Mouse (Mus musculus) embryonic facial prominence, embryonic 14.5 days (tissue): Measurements from ENCODE around the gene Olfr1016. TPM values are rescaled to one million over a fixed set of nuclear protein-coding genes. Genes with fewer than 3 reads are reported as not detected.

Source experiments
- ATAC-seq: fragments of 200-750 bp; cut with Nextera tagmentation; 2 replicates; pipeline ENCODE4 v1.8.0; 2017; ENCODE audit warnings: low read depth, moderate number of reproducible peaks, moderate TSS enrichment
- DNase-seq: peaks from one replicate; pipeline ENCODE4 v3.0.0-alpha.2; 2015; ENCODE audit warnings: low spot score
- H3K27ac ChIP-seq: fragments of 300-500 bp; sonication (generic); replicated peaks from 2 replicates; pipeline ENCODE4 v1.5.1; 2014; ENCODE audit warnings: low read depth, mild to moderate bottlenecking, low read length, moderate library complexity
- H3K27me3 ChIP-seq: fragments of 300-500 bp; sonication (generic); replicated peaks from 2 replicates; pipeline ENCODE4 v1.6.1; 2014; ENCODE audit warnings: low read length; ENCODE audit not compliant: control insufficient read depth, insufficient read depth
- H3K36me3 ChIP-seq: fragments of 300-500 bp; sonication (generic); 2 replicates; pipeline ENCODE4 v1.6.1; 2014; ENCODE audit warnings: low read length, mixed read lengths; ENCODE audit not compliant: control insufficient read depth, insufficient read depth
- H3K4me1 ChIP-seq: fragments of 300-500 bp; sonication (generic); 2 replicates; pipeline ENCODE4 v1.6.1; 2014; ENCODE audit warnings: antibody characterized with exemption, low read length; ENCODE audit not compliant: control insufficient read depth, insufficient read depth
- H3K4me2 ChIP-seq: fragments of 300-500 bp; sonication (generic); 2 replicates; pipeline ENCODE4 v1.6.1; 2014; ENCODE audit warnings: low read depth, mild to moderate bottlenecking, low read length, moderate library complexity, mixed read lengths
- H3K4me3 ChIP-seq: fragments of 300-500 bp; sonication (generic); 2 replicates; pipeline ENCODE4 v1.5.1; 2014; ENCODE audit warnings: low read depth, mild to moderate bottlenecking, low read length
- H3K9ac ChIP-seq: fragments of 300-500 bp; sonication (generic); 2 replicates; pipeline ENCODE4 v1.6.1; 2014; ENCODE audit warnings: low read depth, mild to moderate bottlenecking, low read length, moderate library complexity, mixed read lengths
- H3K9me3 ChIP-seq: fragments of 300-500 bp; sonication (generic); 2 replicates; pipeline ENCODE4 v1.6.1; 2016; ENCODE audit warnings: low read length; ENCODE audit not compliant: control insufficient read depth
- WGBS: fragments of 180-500 bp; shearing (Covaris S2); extraction: QIAGEN DNeasy Blood & Tissue Kit; methylation state at CpG from one replicate; pipeline ENCODE4 v1.1.7; 2014; 5-methylcytosine and 5-hydroxymethylcytosine counted together
- polyA plus RNA-seq: library from polyadenylated mRNA; unstranded; fragments of >200 nt; fragmentation: Nextera tagmentation; extraction: Ambion mirVana; gene quantifications from 2 replicates; pipeline ENCODE4 v1.2.1, GENCODE M21; 2014

Olfr1016 gene
- polyA plus RNA-seq, 1 experiment from 2014 or later = 0.13 TPM

GRCm38 (mm10) chr2:85762666-85763065 lies 39.7 kb downstream of the Olfr1016 start, which contains the start of gene Olfr1012:
Olfr1012 (minus strand) TSS chr2:85762766.
- Histone ChIP-seq H3K27ac (no peak within 1 kb of the TSS), H3K9ac (no peak within 1 kb of the TSS), H3K4me3 (no peak within 1 kb of the TSS), H3K4me2 (no peak within 1 kb of the TSS), H3K27me3 (no peaks in the 10 kb centered on the region), H3K4me1 (no peaks in the 10 kb centered on the region), H3K9me3 (no peaks in the 10 kb centered on the region), H3K36me3 (no peaks in the 10 kb centered on the region)
- DNase-seq = no peak
- 74% methylated on average over 1 of the region's 1 CpGs for WGBS
- no peak for ATAC-seq

GRCm38 (mm10) chr2:85753822-85754221 lies 48.5 kb downstream of the Olfr1016 start:
- no peak for DNase-seq
- Histone ChIP-seq H3K4me3 (no peak overlapping the region), H3K4me2 (no peak overlapping the region), H3K27me3 (no peaks in the 10 kb centered on the region), H3K9me3 (no peaks in the 10 kb centered on the region), H3K4me1 (no peaks in the 10 kb centered on the region), H3K36me3 (no peaks in the 10 kb centered on the region), H3K9ac (no peak overlapping the region), H3K27ac (no peak overlapping the region)
- no peak for ATAC-seq
- 74% methylated on average over 4 of the region's 4 CpGs for WGBS

Other genes with a start within 250 kb of the Olfr1016 start
- gene Olfr996, start 223.3 kb downstream of the Olfr1016 start, polyA plus RNA-seq = not detected in 2 replicates
- not detected in 2 replicates for gene Olfr998, start 213.6 kb downstream of the Olfr1016 start, polyA plus RNA-seq
- gene Olfr1000, start 190.6 kb downstream of the Olfr1016 start, polyA plus RNA-seq = not detected in 2 replicates
- gene Olfr1002, start 151.8 kb downstream of the Olfr1016 start, polyA plus RNA-seq = not detected in 2 replicates
- not detected in 2 replicates for gene Olfr154, start 138.1 kb downstream of the Olfr1016 start, polyA plus RNA-seq
- 0.11 TPM in 1 of 2 replicates, not detected in the other for gene Olfr1006, start 123.8 kb downstream of the Olfr1016 start, polyA plus RNA-seq
- gene Olfr1008, start 113.1 kb downstream of the Olfr1016 start, polyA plus RNA-seq = not detected in 2 replicates
- not detected in 2 replicates for gene Olfr1009, start 87.1 kb downstream of the Olfr1016 start, polyA plus RNA-seq
- 0.18 TPM in 1 of 2 replicates, not detected in the other for gene Olfr1012, start 39.8 kb downstream of the Olfr1016 start, polyA plus RNA-seq
- gene Olfr1013, start 35.4 kb downstream of the Olfr1016 start, polyA plus RNA-seq = not detected in 2 replicates
- gene Olfr1014, start 29.8 kb downstream of the Olfr1016 start, polyA plus RNA-seq = 0.10 TPM in 1 of 2 replicates, not detected in the other
- gene Olfr1015, start 20.5 kb downstream of the Olfr1016 start, polyA plus RNA-seq = 0.17 and 0.22 TPM in 2 replicates
- not detected in 2 replicates for gene Olfr1018, start 15.9 kb upstream of the Olfr1016 start, polyA plus RNA-seq
- gene Olfr1019, start 42.9 kb upstream of the Olfr1016 start, polyA plus RNA-seq = not detected in 2 replicates
- gene Olfr1020, start 44.5 kb upstream of the Olfr1016 start, polyA plus RNA-seq = not detected in 2 replicates
- gene Olfr1022, start 66.0 kb upstream of the Olfr1016 start, polyA plus RNA-seq = not detected in 2 replicates
- gene Olfr1023, start 83.1 kb upstream of the Olfr1016 start, polyA plus RNA-seq = not detected in 2 replicates
- gene Olfr1024, start 102.5 kb upstream of the Olfr1016 start, polyA plus RNA-seq = not detected in 2 replicates
- gene Olfr1025-ps1, start 112.6 kb upstream of the Olfr1016 start, polyA plus RNA-seq = 0.14 and 0.50 TPM in 2 replicates
- gene Olfr1026, start 119.0 kb upstream of the Olfr1016 start, polyA plus RNA-seq = 0.13 TPM in 1 of 2 replicates, not detected in the other
- gene Olfr1028, start 147.9 kb upstream of the Olfr1016 start, polyA plus RNA-seq = not detected in 2 replicates
- gene Olfr1029, start 171.4 kb upstream of the Olfr1016 start, polyA plus RNA-seq = not detected in 2 replicates
- gene Olfr1030, start 176.7 kb upstream of the Olfr1016 start, polyA plus RNA-seq = 0.07 TPM in 1 of 2 replicates, not detected in the other
- 0.22 TPM in 1 of 2 replicates, not detected in the other for gene Olfr1031, start 187.8 kb upstream of the Olfr1016 start, polyA plus RNA-seq
- not detected in 2 replicates for gene Olfr1032, start 203.0 kb upstream of the Olfr1016 start, polyA plus RNA-seq
- gene Olfr1033, start 218.1 kb upstream of the Olfr1016 start, polyA plus RNA-seq = 1.6 and 2.2 TPM in 2 replicates
- gene Olfr1034, start 243.3 kb upstream of the Olfr1016 start, polyA plus RNA-seq = 0.04 TPM in 2 replicates